Mouse (Mus musculus) heart, postnatal 0 days (tissue): ENCODE data around the gene Chst12.

Experiments
- CTCF ChIP-seq: IDR thresholded peaks from 2 replicates; pipeline ENCODE4 v1.5.1; 2016; ENCODE audit warnings: antibody characterized with exemption, control low read depth, low read depth
- EP300 ChIP-seq: IDR thresholded peaks from 2 replicates; pipeline ENCODE4 v1.6.1; 2016; ENCODE audit warnings: antibody characterized with exemption, low read depth

- TF ChIP-seq EP300 (no peak), CTCF (no peak)
These were observed 62.0 kb downstream of the Chst12 start for GRCm38 (mm10) chr5:140567321-140567720.
